Mouse (Mus musculus) lung, adult 2 months (tissue): Measurements from ENCODE around the gene Agmo.

ENCODE experiments used
- CTCF ChIP-seq: fragments of 200-500 bp; IDR thresholded peaks from 2 replicates; pipeline ENCODE4 v1.5.1; 2011; ENCODE audit warnings: mild to moderate bottlenecking, low read length, control low read depth; ENCODE audit not compliant: insufficient read depth
- POLR2A ChIP-seq: fragments of 200-500 bp; IDR thresholded peaks from 2 replicates; pipeline ENCODE4 v1.6.1; 2011; ENCODE audit warnings: low read depth, mild to moderate bottlenecking, control low read depth, low read length, borderline replicate concordance; ENCODE audit errors: extremely low read depth

GRCm38 (mm10) chr12:37344225-37344624 lies 102.8 kb downstream of the Agmo start:
- no peak for TF ChIP-seq CTCF
- no peak for TF ChIP-seq POLR2A
